Mouse (Mus musculus) heart, adult 9 months (tissue): ENCODE data around the gene Crybb1.

ENCODE experiments used
- DNase-seq, 2 experiments: peaks; one replicate each; pipeline ENCODE4 v3.0.0; 2022; ENCODE audit warnings: low spot score in 2 of 2

Gene Crybb1

DNA sequence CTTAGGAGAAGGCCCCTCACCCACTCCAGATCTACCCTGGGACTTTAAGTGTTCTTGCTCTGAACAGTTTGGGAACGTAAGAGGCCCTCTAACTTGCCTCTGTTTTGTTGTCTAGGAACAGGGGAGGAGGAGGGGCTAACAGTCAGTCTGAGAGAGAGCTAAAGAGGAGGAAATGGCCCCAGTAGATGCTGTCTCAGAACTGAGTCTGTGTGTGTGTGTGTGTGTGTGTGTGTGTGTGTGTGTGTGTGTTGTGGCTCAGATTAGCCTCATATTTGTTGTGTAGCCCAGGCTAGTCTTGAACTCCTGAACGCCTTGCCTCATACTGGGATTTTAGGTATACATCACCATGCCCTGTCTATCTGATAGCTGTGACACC is 31.0 kb downstream of the Crybb1 start:
- no peak for DNase-seq

- no peak for DNase-seq
Measured at GRCm38 (mm10) chr5:112286984-112287641, 31.5 kb downstream of the Crybb1 start.

GRCm38 (mm10) chr5:112287652-112288051 is 32.0 kb downstream of the Crybb1 start:
- DNase-seq: no peak

DNA sequence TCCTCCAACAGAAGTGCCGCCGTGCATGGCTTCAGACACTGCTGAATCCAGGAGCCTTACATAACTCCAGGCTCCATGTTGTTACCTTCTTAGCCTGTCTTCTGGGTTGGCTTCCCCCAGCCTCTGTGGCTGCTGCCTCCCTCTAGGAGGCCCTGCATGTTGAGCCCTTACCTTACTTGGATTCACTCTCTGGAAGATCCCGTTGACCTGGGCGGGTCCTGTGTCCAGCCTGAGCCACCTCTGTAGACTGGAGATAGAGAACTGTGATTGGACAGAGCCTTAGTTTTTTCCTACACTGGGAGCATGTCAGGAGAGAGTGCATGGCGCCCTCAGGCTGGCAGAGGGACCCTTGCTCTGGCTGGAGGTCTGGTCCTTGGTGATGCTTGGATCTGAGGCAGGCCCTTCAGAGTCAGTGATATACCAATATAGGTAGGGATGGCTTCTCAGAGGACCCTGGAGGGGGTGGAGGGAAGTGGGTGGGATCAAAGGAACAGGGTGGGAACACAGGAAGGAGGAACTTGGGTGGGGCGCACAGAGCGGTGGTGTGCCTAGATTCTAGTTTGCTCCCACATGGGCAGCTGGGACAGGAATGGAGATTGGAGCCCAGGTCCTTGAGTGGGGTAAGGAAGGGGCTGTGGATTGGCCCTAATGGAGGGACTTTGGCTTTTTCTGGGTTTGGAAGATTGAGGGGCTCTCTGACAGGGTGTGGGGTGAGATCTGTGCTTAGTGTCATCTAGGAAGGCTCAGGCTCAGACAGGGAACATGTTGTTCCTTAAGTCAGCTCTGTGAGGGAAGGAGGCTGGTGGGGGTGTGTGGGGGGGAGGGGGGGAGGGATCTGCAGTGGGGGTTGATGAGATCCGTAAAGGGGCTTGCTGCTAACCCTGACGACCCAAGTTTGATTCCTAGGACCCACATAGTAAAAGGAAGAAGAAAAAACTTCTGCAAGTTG is 32.9 kb downstream of the Crybb1 start:
- DNase-seq: peak in 1 of 2 experiments; percentile 69

DNA sequence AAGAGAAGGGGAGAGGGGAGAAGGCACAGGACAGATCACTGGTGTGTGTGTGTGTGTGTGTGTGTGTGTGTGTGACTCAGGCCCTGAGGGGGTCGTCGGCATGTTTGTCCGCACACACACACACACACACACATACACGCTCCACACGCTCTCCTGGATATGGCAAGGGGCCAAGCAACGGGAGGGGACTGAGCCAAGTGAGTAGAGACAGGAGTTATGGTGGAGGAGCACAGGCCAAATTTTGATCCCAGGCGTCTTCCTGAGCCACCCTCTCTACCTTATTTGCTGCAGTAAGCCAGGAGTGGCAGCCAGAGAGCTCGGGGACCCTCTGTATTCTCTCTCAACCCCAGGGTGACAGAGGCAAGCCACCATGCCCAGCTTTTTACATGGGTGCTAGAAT is 33.6 kb downstream of the Crybb1 start:
- no peak for DNase-seq

GRCm38 (mm10) chr5:112289819-112290535 is 34.4 kb downstream of the Crybb1 start:
- DNase-seq: peak; percentile 72 to 74

DNA sequence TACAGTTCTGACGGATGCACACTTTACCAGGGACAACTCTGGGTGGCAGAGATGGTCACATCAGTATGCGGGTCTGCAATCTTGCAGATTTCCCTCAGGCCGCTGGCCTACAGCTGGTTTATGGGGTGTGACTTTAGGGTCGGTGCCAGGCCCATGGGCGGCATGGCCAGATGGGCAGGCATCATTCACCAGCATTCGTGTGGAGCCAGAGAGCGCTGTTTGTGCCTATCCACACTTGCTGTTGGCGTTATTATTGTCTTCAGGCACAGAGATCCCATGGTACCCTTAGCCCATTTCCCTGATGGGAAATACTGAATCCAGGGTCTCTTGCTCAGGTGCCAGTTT is 34.9 kb downstream of the Crybb1 start:
- no peak for DNase-seq

GRCm38 (mm10) chr5:112291866-112292265 is 36.3 kb downstream of the Crybb1 start:
- DNase-seq: no peak

GRCm38 (mm10) chr5:112292343-112292980 is 36.8 kb downstream of the Crybb1 start:
- no peak for DNase-seq

GRCm38 (mm10) chr5:112293800-112294199 is 38.2 kb downstream of the Crybb1 start:
- no peak for DNase-seq

DNA sequence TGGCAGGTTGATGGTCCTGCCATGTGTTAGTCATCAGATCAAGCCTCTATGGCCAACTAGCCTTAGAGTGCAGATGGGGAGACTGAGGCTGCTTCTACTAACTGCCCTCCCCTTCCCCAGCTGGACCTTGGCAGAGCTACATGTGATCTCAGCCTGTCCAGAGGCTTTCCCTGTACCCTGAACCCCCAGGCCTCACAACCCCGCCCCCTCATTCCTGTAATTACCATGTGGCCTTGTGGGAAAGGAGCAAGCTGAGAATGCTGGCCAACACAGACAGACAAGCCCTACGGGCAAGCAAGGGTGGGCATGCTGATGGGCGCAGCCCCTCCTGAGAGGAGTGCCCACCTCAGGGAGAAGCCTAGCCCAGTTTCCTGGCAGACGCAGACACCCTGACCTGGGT is 39.1 kb downstream of the Crybb1 start:
- no peak for DNase-seq

DNA sequence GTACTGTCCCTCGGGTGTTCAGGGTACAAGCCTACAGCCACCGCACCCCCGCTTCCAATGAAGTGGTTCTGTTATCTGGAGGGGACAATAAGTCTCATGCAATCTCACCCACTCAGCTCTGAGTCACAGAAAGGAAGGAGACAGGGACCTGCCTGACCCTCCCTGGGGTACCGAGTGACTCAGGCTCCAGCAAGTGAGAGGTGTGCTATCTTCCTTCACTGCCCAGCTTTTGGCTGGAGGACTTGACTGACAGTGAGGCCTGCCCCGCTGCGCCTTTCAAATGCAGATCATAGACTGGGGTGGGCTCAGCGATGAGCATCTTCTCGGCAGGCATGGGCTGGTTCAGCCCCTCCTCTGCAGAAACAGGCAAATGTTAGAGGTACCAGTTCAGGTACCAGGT is 39.5 kb downstream of the Crybb1 start:
- DNase-seq: no peak

DNA sequence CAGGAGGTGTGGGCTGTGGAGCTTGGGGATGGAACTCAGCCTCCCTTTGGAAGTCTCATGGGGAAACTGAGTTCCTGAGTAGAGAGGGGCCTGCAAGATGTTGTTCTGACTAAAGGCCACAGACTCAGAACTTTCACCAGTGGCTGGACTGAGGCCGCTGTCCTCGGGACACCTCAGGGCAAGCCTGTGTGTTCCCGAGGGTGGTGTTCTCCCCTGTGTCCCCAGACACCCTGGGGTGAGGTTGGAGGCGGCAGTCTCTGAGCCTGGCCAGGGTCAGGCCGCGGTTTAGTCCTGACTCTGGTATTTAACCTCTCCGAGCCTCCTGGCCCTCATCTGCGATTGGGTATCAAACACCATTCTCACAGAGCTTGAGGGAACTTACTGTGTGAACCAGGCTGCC is 39.9 kb downstream of the Crybb1 start:
- no peak for DNase-seq

DNA sequence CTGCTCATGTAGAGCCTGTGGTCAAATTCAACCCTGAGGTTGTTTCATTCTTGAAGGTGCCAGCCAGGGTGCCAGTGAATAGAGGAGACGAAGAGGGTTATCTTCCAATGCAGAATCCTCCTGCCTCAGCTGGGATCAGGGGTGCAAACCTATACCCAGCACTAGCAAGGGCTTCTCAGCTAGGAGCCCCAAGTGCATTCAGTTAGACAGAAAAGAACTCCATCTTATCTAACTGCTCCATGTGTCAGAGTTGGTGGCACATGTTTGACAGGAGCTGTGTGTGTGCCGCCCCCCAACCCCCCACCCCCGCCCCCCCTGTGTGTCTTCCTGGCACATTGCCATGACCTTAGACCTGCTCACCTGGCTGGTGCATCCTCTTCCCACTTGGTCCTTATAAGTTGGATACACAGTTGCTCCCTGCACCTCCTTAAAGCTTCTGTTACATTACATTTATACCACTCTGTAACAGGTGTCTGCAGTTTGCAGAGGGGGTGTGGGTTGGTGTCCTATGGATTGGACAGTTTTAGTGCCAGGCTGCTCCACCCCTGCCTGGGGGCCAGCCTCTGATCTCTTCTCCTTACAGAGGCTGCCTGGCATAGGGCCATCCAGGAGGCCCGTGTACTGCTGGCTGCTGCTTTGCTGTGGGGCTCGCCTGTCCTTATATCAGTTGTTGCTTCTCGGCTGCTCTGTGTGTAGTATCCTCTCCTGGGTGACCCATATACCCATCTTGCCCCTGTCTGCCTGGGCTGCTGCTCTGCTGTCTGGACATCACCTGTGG is 41.0 kb downstream of the Crybb1 start:
- DNase-seq: no peak

DNA sequence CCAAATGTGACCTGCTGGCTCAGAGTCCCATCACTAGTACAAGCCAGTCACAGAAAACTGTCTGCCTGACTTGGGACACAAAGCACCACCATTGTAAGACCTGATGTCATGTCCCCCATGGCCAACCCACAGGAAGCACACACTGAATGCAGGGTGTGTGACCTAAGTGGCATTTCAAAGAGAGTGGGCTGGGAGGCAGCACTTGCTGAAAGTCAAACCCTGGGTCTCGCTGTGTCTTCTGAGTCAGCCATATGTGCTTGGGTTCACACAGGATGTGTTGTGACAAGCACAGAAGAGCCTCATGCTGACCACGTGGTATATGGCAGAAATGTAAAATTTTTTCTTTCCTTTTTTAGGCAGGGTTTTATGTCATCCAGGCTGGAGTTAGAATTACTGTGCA is 41.6 kb downstream of the Crybb1 start:
- DNase-seq: no peak

- DNase-seq: peak; percentile 63 to 84
Measured at GRCm38 (mm10) chr5:112298226-112298988, 42.8 kb downstream of the Crybb1 start.

GRCm38 (mm10) chr5:112299399-112299798 is 43.8 kb downstream of the Crybb1 start:
- no peak for DNase-seq

- DNase-seq: no peak
Measured at GRCm38 (mm10) chr5:112300112-112300511, 44.5 kb downstream of the Crybb1 start.

- DNase-seq: no peak
Measured at GRCm38 (mm10) chr5:112300721-112301308, 45.2 kb downstream of the Crybb1 start.

GRCm38 (mm10) chr5:112301694-112302093 is 46.1 kb downstream of the Crybb1 start:
- DNase-seq: no peak
